Mouse (Mus musculus) Patski (cell line): ENCODE data around the gene Qpctl. TPM values are rescaled to one million over a fixed set of nuclear protein-coding genes. Genes with fewer than 3 reads are reported as not detected.
A peak's percentile ranks its signal among the peaks of the same experiment; 100 is the strongest.

Source experiments
- ATAC-seq: fragments of 100-300 bp; one replicate; pipeline ENCODE4 v1.8.0; 2021
- CTCF ChIA-PET: fragments of 350-600 bp; sonication (Branson Sonifier 250); formaldehyde crosslinking; loops from one replicate; lab custom pipeline; 2022; ENCODE audit warnings: inconsistent platforms; lab: Charles Lee
- POLR2A ChIA-PET: fragments of 350-600 bp; sonication (Branson Sonifier 250); formaldehyde crosslinking; loops from one replicate; lab custom pipeline; 2022; ENCODE audit warnings: antibody characterized with exemption, inconsistent platforms; lab: Charles Lee
- DNase-seq: peaks from one replicate; pipeline ENCODE4 v3.0.0-alpha.2; 2011; ENCODE audit warnings: low read depth, low spot score
- H3K27me3 ChIP-seq: fragments of 371-371 bp; one replicate; pipeline ENCODE4 v1.5.1; 2021
- CTCF ChIP-seq: fragments of 100-300 bp; IDR thresholded peaks from one replicate; pipeline ENCODE4 v1.5.1; 2021
- in situ Hi-C: fragments of 300-500 bp; cut with MboI; formaldehyde crosslinking; loops from 3 replicates; pipeline ENCODE4 v1.11.1; 2018; ENCODE audit warnings: low pct_unique_long_range_greater_than_20kb, mixed read lengths
- polyA plus RNA-seq: library from polyadenylated mRNA; unstranded; gene quantifications from one replicate; pipeline ENCODE4 v1.2.3, GENCODE M21; 2021

The Qpctl gene
- 15.8 TPM for polyA plus RNA-seq

GRCm38 (mm10) chr7:19148875-19149541, at the start of gene Qpctl:
Gene Qpctl (minus strand): TSS chr7:19149291.
- TF ChIP-seq CTCF, result no peak
- ATAC-seq, result peak; percentile 95
- in situ Hi-C loops, result no loop called here
- peak; percentile 91 for DNase-seq
- CTCF ChIA-PET, result interaction anchor here (0.8 to 1.8 kb wide), 2 partner anchors 12 to 55 kb away, joined by 3 to 5 read pairs; no protein-coding TSS in a partner anchor
- H3K27me3 ChIP-seq, result no peaks in the 10 kb centered on the region
- POLR2A ChIA-PET, result no interaction called here

- no peak for DNase-seq
- ChIA-PET POLR2A (no interaction called here), CTCF (interaction anchor here (1.2 to 4.4 kb wide), 8 partner anchors 11 to 83 kb away, joined by 3 to 25 read pairs (median 4); no protein-coding TSS in a partner anchor)
- ATAC-seq, result no peak
- no peaks in the 10 kb centered on the region for H3K27me3 ChIP-seq
- TF ChIP-seq CTCF, result peak; percentile 67
- in situ Hi-C loops, result no loop called here
These were observed 48.9 kb upstream of the Qpctl start for GRCm38 (mm10) chr7:19197985-19198384.

GRCm38 (mm10) chr7:19196676-19197075, 47.6 kb upstream of the Qpctl start:
- CTCF ChIA-PET, result interaction anchor here (1.6 to 4.4 kb wide), 4 partner anchors 12 to 85 kb away, joined by 5 to 25 read pairs (median 16); no protein-coding TSS in a partner anchor
- H3K27me3 ChIP-seq, result no peaks in the 10 kb centered on the region
- DNase-seq, result no peak
- ATAC-seq, result no peak
- in situ Hi-C loops, result no loop called here
- POLR2A ChIA-PET, result no interaction called here
- TF ChIP-seq CTCF, result peak; percentile 68

GRCm38 (mm10) chr7:19194676-19195075, 45.6 kb upstream of the Qpctl start:
- no peak for ATAC-seq
- H3K27me3 ChIP-seq, result no peaks in the 10 kb centered on the region
- TF ChIP-seq CTCF, result peak; percentile 52
- DNase-seq, result no peak
- ChIA-PET POLR2A (no interaction called here), CTCF (interaction anchor here (0.9 to 1.5 kb wide), 7 partner anchors 9 to 16 kb away, joined by 3 to 6 read pairs (median 3); no protein-coding TSS in a partner anchor)
- in situ Hi-C loops, result no loop called here

- TF ChIP-seq CTCF, result no peak
- no peak for ATAC-seq
- ChIA-PET CTCF (interaction anchor here (0.9 to 2.1 kb wide), 2 partner anchors 10 to 18 kb away, joined by 3 to 6 read pairs; no protein-coding TSS in a partner anchor), POLR2A (interaction anchor here (1.4 kb wide), 1 partner anchor 14 kb away, joined by 3 read pairs; no protein-coding TSS in a partner anchor)
- no peaks in the 10 kb centered on the region for H3K27me3 ChIP-seq
- DNase-seq, result peak; percentile 54
- in situ Hi-C loops, result no loop called here
These were observed 35.7 kb upstream of the Qpctl start for GRCm38 (mm10) chr7:19184758-19185157.

- ATAC-seq, result no peak
- TF ChIP-seq CTCF, result no peak
These were observed 35.2 kb upstream of the Qpctl start for GRCm38 (mm10) chr7:19184250-19184649.

GRCm38 (mm10) chr7:19180862-19181429, 31.9 kb upstream of the Qpctl start:
- in situ Hi-C loops, result no loop called here
- no peak for TF ChIP-seq CTCF

More at GRCm38 (mm10) chr7:19184250-19184649, 35.2 kb upstream of the Qpctl start:
- in situ Hi-C loops, result no loop called here
- no peak for DNase-seq
- H3K27me3 ChIP-seq, result no peaks in the 10 kb centered on the region
- ChIA-PET POLR2A (interaction anchor here (1.4 kb wide), 1 partner anchor 15 kb away, joined by 3 read pairs; no protein-coding TSS in a partner anchor), CTCF (interaction anchor here (0.9 to 2.1 kb wide), 2 partner anchors 10 to 19 kb away, joined by 3 to 6 read pairs; no protein-coding TSS in a partner anchor)

GRCm38 (mm10) chr7:19179936-19180335, 30.8 kb upstream of the Qpctl start:
- H3K27me3 ChIP-seq, result no peaks in the 10 kb centered on the region
- in situ Hi-C loops, result no loop called here
- POLR2A ChIA-PET, result no interaction called here

More at GRCm38 (mm10) chr7:19180862-19181429, 31.9 kb upstream of the Qpctl start:
- ATAC-seq (no peak), DNase-seq (no peak)
- no peaks in the 10 kb centered on the region for H3K27me3 ChIP-seq
- ChIA-PET CTCF (interaction anchor here (1.0 to 4.5 kb wide), 2 partner anchors 25 to 28 kb away, joined by 3 to 30 read pairs; no protein-coding TSS in a partner anchor), POLR2A (no interaction called here)

GRCm38 (mm10) chr7:19179173-19179572, 30.1 kb upstream of the Qpctl start:
- POLR2A ChIA-PET, result interaction anchor here (0.8 to 1.2 kb wide), 2 partner anchors 30 to 93 kb away, joined by 3 to 6 read pairs; no protein-coding TSS in a partner anchor
- DNase-seq (no peak), ATAC-seq (no peak)
- no peaks in the 10 kb centered on the region for H3K27me3 ChIP-seq
- in situ Hi-C loops, result no loop called here
- CTCF ChIA-PET, result interaction anchor here (1.0 to 4.5 kb wide), 12 partner anchors 13 to 177 kb away, joined by 3 to 30 read pairs (median 5); partner anchors contain the start of genes Gipr and Snrpd2
- TF ChIP-seq CTCF, result no peak

More at GRCm38 (mm10) chr7:19179936-19180335, 30.8 kb upstream of the Qpctl start:
- no peak for DNase-seq
- no peak for TF ChIP-seq CTCF
- ATAC-seq, result no peak
- CTCF ChIA-PET, result interaction anchor here (1.1 to 4.5 kb wide), 3 partner anchors 14 to 29 kb away, joined by 3 to 30 read pairs (median 13); no protein-coding TSS in a partner anchor

- in situ Hi-C loops, result no loop called here
- TF ChIP-seq CTCF, result no peak
- no peaks in the 10 kb centered on the region for H3K27me3 ChIP-seq
- ATAC-seq (no peak), DNase-seq (no peak)
- ChIA-PET POLR2A (interaction anchor here (0.8 to 1.2 kb wide), 2 partner anchors 31 to 94 kb away, joined by 3 to 6 read pairs; no protein-coding TSS in a partner anchor), CTCF (interaction anchor here (0.9 to 4.5 kb wide), 15 partner anchors 13 to 177 kb away, joined by 3 to 30 read pairs (median 5); partner anchors contain the start of genes Gipr, Ppm1n and Snrpd2)
These were observed 29.5 kb upstream of the Qpctl start for GRCm38 (mm10) chr7:19178443-19179092.
